Mouse (Mus musculus) leukemia stem cell, adult 10-12 weeks (primary cell): Measurements from ENCODE around the gene Btbd8. TPM values are rescaled to one million over a fixed set of nuclear protein-coding genes. Genes with fewer than 3 reads are reported as not detected.

Experiments
- polyA plus RNA-seq: library from polyadenylated mRNA; stranded (reverse); fragments of >175 nt; gene quantifications from 2 replicates; pipeline ENCODE4 v1.2.3, GENCODE M21; 2012; ENCODE audit warnings: low replicate concordance

The Btbd8 gene
- 0.19 and 1.7 TPM in 2 replicates for polyA plus RNA-seq

DNA sequence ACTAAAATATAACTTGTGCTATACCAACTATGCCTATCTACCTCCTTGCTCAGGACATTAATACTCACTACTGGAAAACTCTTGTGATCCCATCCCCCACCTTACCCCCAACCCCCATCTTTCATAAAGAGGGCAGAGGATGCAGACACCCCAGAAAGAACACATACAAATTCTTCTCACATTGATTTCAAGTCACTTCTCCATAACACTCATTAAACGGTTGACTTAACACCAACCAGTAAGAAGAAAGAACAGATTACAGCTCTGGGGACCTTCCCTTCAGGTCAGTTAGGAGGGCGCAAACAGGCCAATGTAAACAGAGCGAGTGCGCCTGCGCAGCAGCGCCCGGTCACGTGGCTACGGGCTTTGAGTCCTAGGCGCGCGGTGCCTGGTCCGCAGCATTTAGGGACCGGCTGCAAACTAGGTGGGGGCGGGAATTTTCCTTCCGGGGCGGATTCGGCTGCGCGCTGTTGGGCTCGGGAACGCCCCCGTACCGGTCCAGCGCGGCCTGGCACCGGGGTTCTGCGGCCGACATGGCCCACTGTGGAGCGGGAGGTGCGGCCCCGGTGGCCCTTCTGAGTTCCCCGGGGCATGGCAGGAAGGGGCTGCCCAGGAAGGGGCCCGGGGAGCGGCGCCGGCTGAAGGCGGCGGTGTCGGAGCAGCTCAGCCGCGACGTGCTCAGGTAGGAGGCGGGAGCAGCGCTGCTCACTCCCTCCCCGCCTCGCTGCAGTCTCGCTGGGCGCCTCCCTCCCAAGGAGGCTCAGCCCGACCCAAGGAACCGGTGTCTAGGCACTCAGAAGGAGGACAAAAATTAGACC lies at the start of gene Btbd8:
Gene Btbd8, plus strand, starts transcription at position 534 of the 818 bp plus-strand sequence.

DNA sequence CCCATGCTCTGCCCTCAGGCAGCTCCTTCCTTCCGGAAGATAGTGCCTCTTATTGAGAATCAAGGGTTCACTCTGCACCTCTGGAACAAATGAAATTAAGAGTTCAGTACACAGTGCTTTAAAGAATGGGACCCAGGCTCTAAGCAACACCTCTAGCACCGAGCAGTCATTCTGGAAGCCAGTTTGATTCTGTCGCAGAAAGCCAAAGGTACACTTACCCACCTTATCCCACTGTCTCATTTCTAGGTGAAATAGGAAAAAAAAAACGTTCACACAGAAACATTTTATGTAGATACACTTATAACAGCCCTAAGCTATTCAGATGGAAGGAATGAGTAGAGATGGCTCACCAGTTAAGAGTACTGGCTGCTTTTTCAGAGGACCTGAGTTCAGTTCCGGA lies 35.4 kb upstream of the Btbd8 start, which contains the start of gene Ephx4:
Gene Ephx4, plus strand, starts transcription at position 301 of the 400 bp plus-strand sequence.

DNA sequence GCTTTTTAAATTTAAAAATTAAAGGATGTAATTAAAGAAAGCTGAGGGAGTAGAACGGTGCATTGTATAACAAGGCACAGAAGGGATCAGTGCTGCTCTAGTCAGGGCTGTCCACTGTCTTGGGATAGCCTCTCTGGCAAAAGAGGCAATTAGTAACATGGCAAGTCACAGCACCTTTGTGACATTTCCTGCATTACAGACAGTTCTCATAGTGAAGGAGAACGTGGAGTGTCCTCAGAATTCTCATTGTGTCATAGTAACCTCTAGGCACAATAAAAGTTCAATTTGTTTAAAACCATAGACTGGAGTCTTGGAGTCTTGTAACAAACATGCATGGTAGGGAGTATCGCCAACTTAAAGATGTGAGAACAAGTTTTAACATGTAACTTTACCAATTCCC lies 6.5 kb upstream of the Btbd8 start, which contains the start of gene Lpcat2b:
Gene Lpcat2b, plus strand, starts transcription at position 301 of the 400 bp plus-strand sequence.

GRCm38 (mm10) chr5:107507321-107507720 lies 69.5 kb downstream of the Btbd8 start, which contains the start of gene Gm42669:
Gene Gm42669, plus strand, starts transcription at chr5:107507621.

DNA sequence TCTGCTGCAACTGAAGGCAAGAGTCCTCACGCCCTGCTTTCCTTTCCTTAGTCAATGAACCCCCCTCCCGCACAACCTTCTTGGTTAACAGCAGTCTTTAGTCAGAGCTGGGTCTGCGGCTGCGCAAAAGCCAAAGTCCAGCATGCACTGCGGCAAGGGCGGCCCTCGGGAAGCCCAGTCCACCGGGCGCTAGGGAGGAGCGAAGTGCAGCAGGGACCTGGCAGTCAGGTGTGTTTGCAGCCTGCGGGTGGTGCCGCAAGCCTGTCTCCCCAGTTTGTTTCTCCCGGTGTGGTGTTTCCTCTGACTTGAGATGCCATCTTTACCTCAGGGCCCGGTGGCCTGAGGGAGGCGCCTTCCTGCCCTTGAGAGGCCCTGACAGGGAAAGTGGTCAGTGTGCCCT lies 96.8 kb downstream of the Btbd8 start, which contains the start of gene 1700028K03Rik:
Gene 1700028K03Rik, plus strand, starts transcription at position 129 of the 400 bp plus-strand sequence.

Other genes with a start within 250 kb of the Btbd8 start
- gene Tgfbr3, start 148.4 kb upstream of the Btbd8 start, polyA plus RNA-seq, result 3.3 and 7.2 TPM in 2 replicates
- 0.16 TPM in 1 of 2 replicates, not detected in the other for gene Brdt, start 106.8 kb upstream of the Btbd8 start, polyA plus RNA-seq
- not detected in 2 replicates for gene Ephx4, start 35.3 kb upstream of the Btbd8 start, polyA plus RNA-seq
- gene Lpcat2b, start 6.4 kb upstream of the Btbd8 start, polyA plus RNA-seq, result not detected in 2 replicates
- gene Gm42669, start 69.6 kb downstream of the Btbd8 start, polyA plus RNA-seq, result 0.05 TPM in 1 of 2 replicates, not detected in the other
- gene 1700028K03Rik, start 96.7 kb downstream of the Btbd8 start, polyA plus RNA-seq, result not detected in 2 replicates
- gene Rpap2, start 159.4 kb downstream of the Btbd8 start, polyA plus RNA-seq, result 1.9 and 4.2 TPM in 2 replicates
- 0.25 TPM in 1 of 2 replicates, not detected in the other for gene Glmn, start 159.9 kb downstream of the Btbd8 start, polyA plus RNA-seq